Mouse (Mus musculus): ENCODE results near the gene Olfr827. TPM values are rescaled to one million over a fixed set of nuclear protein-coding genes. Genes with fewer than 3 reads are reported as not detected.

Gene Olfr827
- polyA plus RNA-seq (2011; ENCODE audit: insufficient read length, low read depth, missing spikeins): not detected in 2 replicates

DNA sequence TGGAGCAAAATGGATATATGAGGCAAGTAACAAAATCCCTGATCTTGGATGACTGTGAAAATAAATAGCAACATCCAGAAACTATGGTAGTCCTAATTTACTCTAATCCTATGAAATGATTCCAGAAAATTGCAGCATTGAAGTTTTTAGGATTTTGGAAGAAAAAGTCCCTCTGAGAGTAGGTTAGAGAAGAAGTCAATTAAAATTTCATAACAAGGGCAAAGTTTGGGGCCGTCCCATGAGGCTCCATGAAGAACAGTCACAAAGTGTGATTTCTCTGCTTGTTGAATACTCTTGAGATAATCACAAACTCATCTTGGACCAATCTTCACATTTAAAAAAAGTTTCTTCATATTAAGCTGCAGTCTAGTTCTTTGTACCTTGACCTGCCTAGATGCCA is at the start of gene Olfr827:
Olfr827 (minus strand) TSS at position 101 of the 400 bp plus-strand sequence.
- Histone ChIP-seq H3K4me3 (ENCODE audit: insufficient read depth, low read length) (no peak within 1 kb of the TSS), H3K27ac (ENCODE audit: insufficient read depth, low read length) (no peak within 1 kb of the TSS), H3K4me1 (ENCODE audit: control insufficient read depth, insufficient read depth, low read length) (no peaks in the 10 kb centered on the region)
- TF ChIP-seq CTCF (IDR thresholded peaks at IDR 0.05; ENCODE audit: borderline replicate concordance, insufficient read depth, low read length) (no peak), POLR2A (IDR thresholded peaks at IDR 0.05; ENCODE audit: low read depth, low read length) (no peak)

GRCm38 (mm10) chr10:130263203-130263602 is 49.0 kb upstream of the Olfr827 start:
- H3K4me3 ChIP-seq (ENCODE audit: insufficient read depth, low read length): no peak overlapping the region
- H3K4me1 ChIP-seq (ENCODE audit: control insufficient read depth, insufficient read depth, low read length): no peaks in the 10 kb centered on the region
- no peak overlapping the region for H3K27ac ChIP-seq (ENCODE audit: insufficient read depth, low read length)
- TF ChIP-seq POLR2A (IDR thresholded peaks at IDR 0.05; ENCODE audit: low read depth, low read length) (no peak), CTCF (IDR thresholded peaks at IDR 0.05; ENCODE audit: borderline replicate concordance, insufficient read depth, low read length) (no peak)

DNA sequence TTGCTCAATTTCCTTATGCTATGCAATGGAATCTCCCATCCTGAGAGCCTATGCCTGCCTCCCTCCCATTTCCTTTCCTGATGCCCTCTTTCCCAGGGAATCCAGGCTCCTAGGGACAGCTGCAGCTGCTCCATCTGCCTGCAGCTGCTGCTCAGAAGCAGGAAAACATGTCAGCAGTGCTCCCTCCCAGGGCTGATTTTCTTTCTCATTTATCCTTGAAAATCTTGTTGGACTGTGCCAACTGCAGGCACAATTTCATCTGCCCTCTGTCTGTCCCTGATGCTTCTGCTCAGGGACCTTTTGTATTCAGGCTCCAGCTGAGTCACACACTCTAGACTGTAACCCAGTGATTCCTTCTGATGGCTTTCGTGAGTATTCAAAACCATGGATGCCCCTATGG is 45.3 kb upstream of the Olfr827 start:
- no peaks in the 10 kb centered on the region for H3K4me1 ChIP-seq (ENCODE audit: control insufficient read depth, insufficient read depth, low read length)
- H3K4me3 ChIP-seq (ENCODE audit: insufficient read depth, low read length): no peak overlapping the region
- TF ChIP-seq CTCF (IDR thresholded peaks at IDR 0.05; ENCODE audit: borderline replicate concordance, insufficient read depth, low read length) (no peak), POLR2A (IDR thresholded peaks at IDR 0.05; ENCODE audit: low read depth, low read length) (no peak)
- no peak overlapping the region for H3K27ac ChIP-seq (ENCODE audit: insufficient read depth, low read length)

GRCm38 (mm10) chr10:130244271-130244670 is 30.1 kb upstream of the Olfr827 start:
- Histone ChIP-seq H3K27ac (ENCODE audit: insufficient read depth, low read length) (no peak overlapping the region), H3K4me1 (ENCODE audit: control insufficient read depth, insufficient read depth, low read length) (no peaks in the 10 kb centered on the region), H3K4me3 (ENCODE audit: insufficient read depth, low read length) (no peak overlapping the region)
- TF ChIP-seq CTCF (IDR thresholded peaks at IDR 0.05; ENCODE audit: borderline replicate concordance, insufficient read depth, low read length): no peak
- TF ChIP-seq POLR2A (IDR thresholded peaks at IDR 0.05; ENCODE audit: low read depth, low read length): no peak

GRCm38 (mm10) chr10:130238318-130239209 is 24.4 kb upstream of the Olfr827 start:
- no peak overlapping the region for H3K27ac ChIP-seq (ENCODE audit: insufficient read depth, low read length)
- no peak for TF ChIP-seq POLR2A (IDR thresholded peaks at IDR 0.05; ENCODE audit: low read depth, low read length)
- TF ChIP-seq CTCF (IDR thresholded peaks at IDR 0.05; ENCODE audit: borderline replicate concordance, insufficient read depth, low read length): no peak

DNA sequence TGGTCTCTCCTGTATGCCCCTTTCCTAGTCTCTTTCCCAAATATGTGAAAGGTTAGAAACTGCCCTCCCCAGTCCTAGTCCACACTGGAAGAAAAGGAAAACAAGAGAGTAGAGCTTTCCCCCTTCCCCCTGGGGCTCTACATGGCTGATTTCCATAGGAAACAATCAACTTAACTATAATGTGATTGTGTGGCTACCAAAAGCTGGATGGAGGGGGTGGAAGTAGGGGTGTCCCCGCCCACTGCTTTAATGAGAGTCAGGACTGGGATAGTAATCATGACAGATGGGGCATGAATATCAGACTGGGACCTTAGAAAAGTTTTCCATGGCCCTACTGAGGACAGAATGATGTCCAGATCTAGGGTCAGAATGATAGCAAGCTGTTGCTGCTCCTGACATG is 20.4 kb upstream of the Olfr827 start:
- Histone ChIP-seq H3K4me3 (ENCODE audit: insufficient read depth, low read length) (no peak overlapping the region), H3K4me1 (ENCODE audit: control insufficient read depth, insufficient read depth, low read length) (no peaks in the 10 kb centered on the region), H3K27ac (ENCODE audit: insufficient read depth, low read length) (no peak overlapping the region)
- TF ChIP-seq CTCF (IDR thresholded peaks at IDR 0.05; ENCODE audit: borderline replicate concordance, insufficient read depth, low read length) (no peak), POLR2A (IDR thresholded peaks at IDR 0.05; ENCODE audit: low read depth, low read length) (no peak)

More at GRCm38 (mm10) chr10:130238318-130239209, 24.4 kb upstream of the Olfr827 start:
- Histone ChIP-seq H3K4me1 (ENCODE audit: control insufficient read depth, insufficient read depth, low read length) (no peaks in the 10 kb centered on the region), H3K4me3 (ENCODE audit: insufficient read depth, low read length) (no peak overlapping the region)

- no peak for TF ChIP-seq POLR2A (IDR thresholded peaks at IDR 0.05; ENCODE audit: low read depth, low read length)
- Histone ChIP-seq H3K4me3 (ENCODE audit: insufficient read depth, low read length) (no peak overlapping the region), H3K4me1 (ENCODE audit: control insufficient read depth, insufficient read depth, low read length) (no peaks in the 10 kb centered on the region), H3K27ac (ENCODE audit: insufficient read depth, low read length) (no peak overlapping the region)
These were observed 17.9 kb upstream of the Olfr827 start for GRCm38 (mm10) chr10:130232117-130232516.

DNA sequence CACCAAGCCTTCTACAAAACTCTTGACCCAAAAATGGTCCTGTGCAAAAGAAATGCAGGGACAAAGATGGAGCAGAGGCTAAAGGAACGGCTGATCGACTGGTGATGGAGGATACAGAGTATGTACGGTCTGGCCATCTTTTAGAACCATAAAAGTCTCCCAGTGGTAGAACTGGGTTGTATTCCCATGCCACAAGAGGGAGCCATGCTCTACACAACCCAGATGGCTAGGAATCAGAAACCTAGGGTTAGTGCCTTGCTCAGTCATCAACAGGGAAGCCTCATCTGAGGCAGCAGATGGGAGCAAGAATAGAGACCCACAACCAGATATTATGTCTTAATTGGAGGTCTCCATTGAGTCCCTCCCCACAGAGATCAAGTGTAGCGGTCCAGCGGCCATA is 15.4 kb upstream of the Olfr827 start:
- TF ChIP-seq POLR2A (IDR thresholded peaks at IDR 0.05; ENCODE audit: low read depth, low read length): no peak
- no peak for TF ChIP-seq CTCF (IDR thresholded peaks at IDR 0.05; ENCODE audit: borderline replicate concordance, insufficient read depth, low read length)
- Histone ChIP-seq H3K27ac (ENCODE audit: insufficient read depth, low read length) (no peak overlapping the region), H3K4me3 (ENCODE audit: insufficient read depth, low read length) (no peak overlapping the region), H3K4me1 (ENCODE audit: control insufficient read depth, insufficient read depth, low read length) (no peaks in the 10 kb centered on the region)

- TF ChIP-seq POLR2A (IDR thresholded peaks at IDR 0.05; ENCODE audit: low read depth, low read length) (no peak), CTCF (IDR thresholded peaks at IDR 0.05; ENCODE audit: borderline replicate concordance, insufficient read depth, low read length) (peak; percentile 64; the same call in 1 of the 2 replicates)
- no peak overlapping the region for H3K27ac ChIP-seq (ENCODE audit: insufficient read depth, low read length)
- H3K4me3 ChIP-seq (ENCODE audit: insufficient read depth, low read length): no peak overlapping the region
- no peaks in the 10 kb centered on the region for H3K4me1 ChIP-seq (ENCODE audit: control insufficient read depth, insufficient read depth, low read length)
These were observed 14.0 kb upstream of the Olfr827 start for GRCm38 (mm10) chr10:130228246-130228645.

GRCm38 (mm10) chr10:130225034-130225433 is 10.8 kb upstream of the Olfr827 start:
- TF ChIP-seq CTCF (IDR thresholded peaks at IDR 0.05; ENCODE audit: borderline replicate concordance, insufficient read depth, low read length) (no peak), POLR2A (IDR thresholded peaks at IDR 0.05; ENCODE audit: low read depth, low read length) (no peak)
- Histone ChIP-seq H3K4me1 (ENCODE audit: control insufficient read depth, insufficient read depth, low read length) (no peaks in the 10 kb centered on the region), H3K4me3 (ENCODE audit: insufficient read depth, low read length) (no peak overlapping the region), H3K27ac (ENCODE audit: insufficient read depth, low read length) (no peak overlapping the region)
